Mouse (Mus musculus): ENCODE results near the gene Zbtb32. TPM values are rescaled to one million over a fixed set of nuclear protein-coding genes. Genes with fewer than 3 reads are reported as not detected.

Zbtb32 gene
- 0.37 and 0.44 TPM in 2 replicates for polyA plus RNA-seq (2015; fragmentation: Nextera tagmentation; extraction: Ambion mirVana)

DNA sequence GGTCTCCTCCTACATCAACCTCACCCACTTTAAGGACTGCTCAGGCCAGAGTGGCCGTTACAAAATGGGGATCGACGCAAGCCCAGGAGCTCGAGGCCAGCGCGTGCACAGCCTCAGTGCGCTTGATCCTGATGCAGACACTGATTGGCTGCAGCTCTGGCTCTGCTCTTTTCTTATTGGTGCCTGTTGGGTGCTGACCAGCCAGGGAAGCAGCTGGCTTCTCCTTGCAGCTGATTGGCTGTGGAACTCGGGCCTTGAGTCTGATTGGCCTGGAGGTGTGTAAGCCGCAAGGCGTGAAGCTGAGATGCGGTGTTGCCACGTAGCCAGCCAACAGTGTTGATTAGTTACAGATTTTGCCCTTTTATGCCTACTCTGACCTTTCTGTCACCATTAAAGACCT is at the start of gene Zbtb32:
TSS of gene Zbtb32 (minus strand) at position 124 of the 400 bp plus-strand sequence.
- peak within 1 kb of the TSS; percentile 52 for H3K4me2 ChIP-seq
- peak within 1 kb of the TSS; percentile 21; the same call in 1 of the 2 replicates for H3K4me3 ChIP-seq (replicated peaks)
- H3K4me1 ChIP-seq: peaks cover 12% of the 10 kb centered on the region
- no peaks in the 10 kb centered on the region for H3K9me3 ChIP-seq (replicated peaks)
- no peak for ATAC-seq (ENCODE audit: low FRiP score)
- no peaks in the 10 kb centered on the region for H3K27me3 ChIP-seq (replicated peaks)
- WGBS: 96% methylated on average over 12 of the region's 12 CpGs
- peak within 1 kb of the TSS; percentile 56 for H3K27ac ChIP-seq (replicated peaks)
- H3K36me3 ChIP-seq: no peaks in the 10 kb centered on the region
- no peak within 1 kb of the TSS for H3K9ac ChIP-seq (replicated peaks)

- no peaks in the 10 kb centered on the region for H3K9me3 ChIP-seq (replicated peaks)
- H3K36me3 ChIP-seq: peaks cover 44% of the 10 kb centered on the region
- H3K27ac ChIP-seq (replicated peaks): no peak overlapping the region
- H3K4me3 ChIP-seq (replicated peaks): no peak overlapping the region
- peaks cover 4% of the 10 kb centered on the region for H3K4me1 ChIP-seq
- no peak overlapping the region for H3K9ac ChIP-seq (replicated peaks)
- no peak overlapping the region for H3K4me2 ChIP-seq
- 25% methylated on average over 4 of the region's 4 CpGs for WGBS
- ATAC-seq (ENCODE audit: low FRiP score): no peak
- peaks cover 32% of the 10 kb centered on the region for H3K27me3 ChIP-seq (replicated peaks)
Observed at GRCm38 (mm10) chr7:30639083-30639482, 40.4 kb upstream of the Zbtb32 start.

GRCm38 (mm10) chr7:30636395-30636794 is 37.7 kb upstream of the Zbtb32 start:
- Histone ChIP-seq H3K4me3 (replicated peaks) (no peak overlapping the region), H3K27me3 (replicated peaks) (peaks cover 57% of the 10 kb centered on the region), H3K9me3 (replicated peaks) (no peaks in the 10 kb centered on the region), H3K4me2 (no peak overlapping the region), H3K4me1 (peaks cover 4% of the 10 kb centered on the region), H3K36me3 (peaks cover 18% of the 10 kb centered on the region), H3K27ac (replicated peaks) (no peak overlapping the region), H3K9ac (replicated peaks) (no peak overlapping the region)
- ATAC-seq (ENCODE audit: low FRiP score): no peak
- WGBS: 33% methylated on average over 11 of the region's 11 CpGs

DNA sequence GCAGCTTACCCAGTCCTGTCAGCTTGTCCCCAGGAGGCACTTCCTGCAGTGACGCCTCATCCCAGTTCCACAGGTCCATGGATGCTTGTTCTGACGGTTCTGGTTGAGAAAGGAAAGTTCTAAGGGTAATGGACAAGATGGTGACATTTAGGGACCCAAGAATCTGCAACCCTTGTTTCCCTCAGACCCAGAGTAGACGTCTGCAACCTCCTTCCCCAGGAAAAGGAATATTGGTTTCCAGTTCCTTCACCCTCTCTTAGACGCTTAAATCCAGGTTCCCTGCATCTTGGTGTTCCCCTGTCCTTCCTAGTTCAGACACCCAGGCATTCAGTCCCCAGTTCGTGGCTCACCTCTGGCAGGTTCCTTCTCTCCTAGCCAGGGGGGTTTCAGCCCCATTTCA is 37.0 kb upstream of the Zbtb32 start, which contains the start of gene Etv2:
TSS of gene Etv2 (minus strand) at position 101 of the 400 bp plus-strand sequence.
- H3K4me3 ChIP-seq (replicated peaks): peak within 1 kb of the TSS; percentile 20
- H3K9me3 ChIP-seq (replicated peaks): no peaks in the 10 kb centered on the region
- H3K36me3 ChIP-seq: peaks cover 12% of the 10 kb centered on the region
- H3K4me2 ChIP-seq: peak within 1 kb of the TSS; percentile 36
- H3K4me1 ChIP-seq: peaks cover 4% of the 10 kb centered on the region
- ATAC-seq (ENCODE audit: low FRiP score): no peak
- H3K27me3 ChIP-seq (replicated peaks): peaks cover 61% of the 10 kb centered on the region
- H3K9ac ChIP-seq (replicated peaks): no peak within 1 kb of the TSS
- 7% methylated on average over 5 of the region's 5 CpGs for WGBS
- no peak within 1 kb of the TSS for H3K27ac ChIP-seq (replicated peaks)

- Histone ChIP-seq H3K9me3 (replicated peaks) (no peaks in the 10 kb centered on the region), H3K27me3 (replicated peaks) (peaks cover 71% of the 10 kb centered on the region), H3K4me1 (peaks cover 4% of the 10 kb centered on the region), H3K4me2 (peak overlapping the region; percentile 36), H3K4me3 (replicated peaks) (peak overlapping the region; percentile 20), H3K36me3 (0 out of 2 replicates have a peak, but pooled peaks cover under 1% of the 10 kb centered on the region), H3K9ac (replicated peaks) (no peak overlapping the region), H3K27ac (replicated peaks) (no peak overlapping the region)
- under 1% methylated on average over 20 of the region's 20 CpGs for WGBS
- peak; percentile 31; the same call in 1 of the 2 replicates for ATAC-seq (ENCODE audit: low FRiP score)
Observed at GRCm38 (mm10) chr7:30634621-30635020, 35.9 kb upstream of the Zbtb32 start.

GRCm38 (mm10) chr7:30633762-30634412 is 35.2 kb upstream of the Zbtb32 start:
- WGBS: 3% methylated on average over 27 of the region's 27 CpGs
- Histone ChIP-seq H3K9me3 (replicated peaks) (no peaks in the 10 kb centered on the region), H3K36me3 (no peaks in the 10 kb centered on the region), H3K4me2 (no peak overlapping the region), H3K27ac (replicated peaks) (no peak overlapping the region), H3K9ac (replicated peaks) (no peak overlapping the region), H3K4me3 (replicated peaks) (no peak overlapping the region), H3K27me3 (replicated peaks) (peaks cover 75% of the 10 kb centered on the region), H3K4me1 (peaks cover 4% of the 10 kb centered on the region)
- no peak for ATAC-seq (ENCODE audit: low FRiP score)

- peaks cover 50% of the 10 kb centered on the region for H3K27me3 ChIP-seq (replicated peaks)
- no peaks in the 10 kb centered on the region for H3K9me3 ChIP-seq (replicated peaks)
- ATAC-seq (ENCODE audit: low FRiP score): no peak
Observed at GRCm38 (mm10) chr7:30629013-30629412, 30.3 kb upstream of the Zbtb32 start.

DNA sequence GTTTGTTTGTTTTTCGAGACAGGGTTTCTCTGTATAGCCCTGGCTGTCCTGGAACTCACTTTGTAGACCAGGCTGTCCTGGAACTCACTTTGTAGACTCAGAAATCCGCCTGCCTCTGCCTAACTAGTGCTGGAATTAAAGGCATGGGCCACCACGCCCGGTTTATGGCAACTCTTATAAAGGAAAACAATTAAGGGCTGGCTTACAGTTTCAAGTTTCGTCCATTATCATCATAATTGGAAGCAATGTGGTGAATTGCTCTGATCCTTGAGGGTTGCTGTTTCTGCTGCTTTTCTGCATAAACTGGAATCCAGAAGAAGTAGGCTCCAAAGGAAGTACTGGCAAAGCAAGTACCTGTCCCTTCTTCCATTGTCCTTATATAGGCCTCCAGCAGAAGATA is 27.9 kb upstream of the Zbtb32 start:
- Histone ChIP-seq H3K27ac (replicated peaks) (0 out of 2 replicates have a peak overlapping the region, but pooled peaks have one; percentile 61), H3K9ac (replicated peaks) (no peak overlapping the region), H3K9me3 (replicated peaks) (no peaks in the 10 kb centered on the region), H3K27me3 (replicated peaks) (peaks cover 28% of the 10 kb centered on the region), H3K36me3 (peaks cover 25% of the 10 kb centered on the region), H3K4me3 (replicated peaks) (no peak overlapping the region), H3K4me1 (peaks cover 13% of the 10 kb centered on the region), H3K4me2 (peak overlapping the region; percentile 89; the same call in 1 of the 2 replicates)
- ATAC-seq (ENCODE audit: low FRiP score): peak; percentile 18; the same call in 1 of the 2 replicates
- whole genome bisulfite sequencing: 90% methylated on average over 5 of the region's 5 CpGs

More at GRCm38 (mm10) chr7:30629013-30629412, 30.3 kb upstream of the Zbtb32 start:
- peaks cover 3% of the 10 kb centered on the region for H3K36me3 ChIP-seq
- H3K9ac ChIP-seq (replicated peaks): no peak overlapping the region
- peaks cover 13% of the 10 kb centered on the region for H3K4me1 ChIP-seq
- no peak overlapping the region for H3K4me2 ChIP-seq
- no peak overlapping the region for H3K4me3 ChIP-seq (replicated peaks)
- no peak overlapping the region for H3K27ac ChIP-seq (replicated peaks)

DNA sequence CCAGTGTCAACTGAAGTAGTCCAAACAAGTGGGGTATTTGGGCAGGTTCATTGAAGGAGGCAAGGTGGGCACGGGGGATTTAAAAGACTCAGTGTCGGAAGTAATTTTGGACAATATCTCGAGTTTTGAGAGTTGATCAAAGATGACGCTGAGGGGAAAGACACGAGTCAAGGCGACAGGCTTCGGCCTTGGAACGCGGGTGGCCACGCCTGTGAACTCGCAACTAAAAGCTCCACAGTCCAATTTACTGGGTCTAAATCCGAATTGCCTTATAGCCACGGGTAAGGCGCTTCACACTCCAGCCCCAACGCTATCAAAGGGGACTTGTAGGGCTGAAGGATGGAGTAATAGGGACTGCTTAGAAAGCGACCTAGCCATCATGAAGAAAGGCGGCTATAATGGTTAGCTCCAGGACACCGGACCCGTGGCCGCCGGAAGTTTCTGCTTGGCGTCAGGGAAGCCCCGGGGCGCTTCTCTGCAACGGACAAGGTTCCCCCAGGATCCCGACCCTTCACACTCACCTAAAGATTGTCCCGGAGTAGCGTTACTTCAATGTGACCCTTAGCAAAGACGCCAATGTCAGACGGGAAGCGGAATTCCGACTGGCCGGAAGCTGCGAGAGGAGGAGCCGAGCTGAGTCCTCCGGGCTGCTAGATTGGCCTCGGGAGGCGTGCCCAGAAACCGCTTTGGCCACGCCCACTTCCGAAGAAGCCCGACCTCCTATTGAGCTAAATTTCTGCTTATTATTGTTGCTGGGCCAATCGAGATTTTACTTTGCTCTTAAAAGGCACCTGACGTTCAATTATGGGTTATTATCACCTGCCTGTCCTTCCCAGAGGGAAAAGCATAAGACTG is 27.0 kb upstream of the Zbtb32 start, which contains the start of gene Cox6b1:
TSS of gene Cox6b1 (minus strand) at position 622 of the 855 bp plus-strand sequence.
- ATAC-seq (ENCODE audit: low FRiP score): peak; percentile 96
- H3K27ac ChIP-seq (replicated peaks): peak within 1 kb of the TSS; percentile 61
- H3K27me3 ChIP-seq (replicated peaks): peaks cover 22% of the 10 kb centered on the region
- H3K4me3 ChIP-seq (replicated peaks): peak within 1 kb of the TSS; percentile 61
- no peaks in the 10 kb centered on the region for H3K9me3 ChIP-seq (replicated peaks)
- H3K4me1 ChIP-seq: peaks cover 13% of the 10 kb centered on the region
- peak within 1 kb of the TSS; percentile 67 for H3K9ac ChIP-seq (replicated peaks)
- 2% methylated on average over 44 of the region's 44 CpGs for WGBS
- H3K36me3 ChIP-seq: peaks cover 31% of the 10 kb centered on the region
- peak within 1 kb of the TSS; percentile 89 for H3K4me2 ChIP-seq

- Histone ChIP-seq H3K4me2 (no peak overlapping the region), H3K27ac (replicated peaks) (no peak overlapping the region), H3K36me3 (peaks cover 77% of the 10 kb centered on the region), H3K4me1 (peaks cover under 1% of the 10 kb centered on the region; the same call in 1 of the 2 replicates), H3K9ac (replicated peaks) (no peak overlapping the region), H3K27me3 (replicated peaks) (no peaks in the 10 kb centered on the region), H3K9me3 (replicated peaks) (0 out of 2 replicates have a peak, but pooled peaks cover 2% of the 10 kb centered on the region), H3K4me3 (replicated peaks) (no peak overlapping the region)
- 93% methylated on average over 3 of the region's 3 CpGs for WGBS
- ATAC-seq (ENCODE audit: low FRiP score): no peak
Observed at GRCm38 (mm10) chr7:30619202-30619601, 20.5 kb upstream of the Zbtb32 start.

DNA sequence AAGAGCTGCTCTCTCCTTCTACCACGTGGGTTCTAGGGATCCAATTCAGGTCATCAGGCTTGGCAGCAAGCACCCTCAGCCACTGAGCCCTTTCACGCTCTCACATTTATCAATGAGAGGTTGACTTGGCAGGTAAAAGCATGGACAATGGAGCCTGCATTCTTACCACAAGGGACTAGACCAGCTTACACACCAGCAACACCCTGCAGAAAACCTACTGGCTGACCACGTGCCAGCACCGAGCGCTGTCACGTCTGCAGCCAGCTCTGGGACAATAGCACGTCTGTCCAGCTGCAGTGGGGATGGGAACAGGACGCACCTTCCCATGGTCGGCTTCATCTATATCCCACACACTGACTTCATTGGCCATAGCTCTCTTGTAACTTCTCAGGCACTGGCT is 19.9 kb upstream of the Zbtb32 start:
- Histone ChIP-seq H3K9ac (replicated peaks) (no peak overlapping the region), H3K27me3 (replicated peaks) (no peaks in the 10 kb centered on the region), H3K9me3 (replicated peaks) (0 out of 2 replicates have a peak, but pooled peaks cover 2% of the 10 kb centered on the region), H3K4me1 (no peaks in the 10 kb centered on the region), H3K4me3 (replicated peaks) (no peak overlapping the region), H3K27ac (replicated peaks) (no peak overlapping the region), H3K4me2 (no peak overlapping the region), H3K36me3 (peaks cover 73% of the 10 kb centered on the region)
- 98% methylated on average over 9 of the region's 9 CpGs for WGBS
- no peak for ATAC-seq (ENCODE audit: low FRiP score)
